Mouse (Mus musculus): Measurements from ENCODE around the gene Sdk2. TPM values are rescaled to one million over a fixed set of nuclear protein-coding genes. Genes with fewer than 3 reads are reported as not detected.

Gene Sdk2
- total RNA-seq, 1 experiment from 2014 or later, result not detected

- peak; percentile 84 for ATAC-seq (ENCODE audit: extremely low read depth, insufficient number of reproducible peaks, low FRiP score, poor library complexity, severe bottlenecking)
Observed at GRCm38 (mm10) chr11:113810638-113811545, 256.0 kb downstream of the Sdk2 start.

- ATAC-seq (ENCODE audit: extremely low read depth, insufficient number of reproducible peaks, low FRiP score, poor library complexity, severe bottlenecking), result no peak
Observed at GRCm38 (mm10) chr11:113807086-113807485, 259.8 kb downstream of the Sdk2 start.

- ATAC-seq (ENCODE audit: extremely low read depth, insufficient number of reproducible peaks, low FRiP score, poor library complexity, severe bottlenecking), result no peak
Observed at GRCm38 (mm10) chr11:113806382-113807077, 260.3 kb downstream of the Sdk2 start.

- no peak for ATAC-seq (ENCODE audit: extremely low read depth, insufficient number of reproducible peaks, low FRiP score, poor library complexity, severe bottlenecking)
Observed at GRCm38 (mm10) chr11:113805974-113806373, 260.9 kb downstream of the Sdk2 start.

GRCm38 (mm10) chr11:113803321-113803941, 263.4 kb downstream of the Sdk2 start:
- peak; percentile 25; the same call in 1 of the 2 replicates for ATAC-seq (ENCODE audit: extremely low read depth, insufficient number of reproducible peaks, low FRiP score, poor library complexity, severe bottlenecking)

GRCm38 (mm10) chr11:113802456-113802855, 264.4 kb downstream of the Sdk2 start:
- peak; percentile 5; the same call in 1 of the 2 replicates for ATAC-seq (ENCODE audit: extremely low read depth, insufficient number of reproducible peaks, low FRiP score, poor library complexity, severe bottlenecking)

GRCm38 (mm10) chr11:113800026-113800425, 266.8 kb downstream of the Sdk2 start:
- ATAC-seq (ENCODE audit: extremely low read depth, insufficient number of reproducible peaks, low FRiP score, poor library complexity, severe bottlenecking), result no peak

GRCm38 (mm10) chr11:113799041-113799447, 267.8 kb downstream of the Sdk2 start:
- ATAC-seq (ENCODE audit: extremely low read depth, insufficient number of reproducible peaks, low FRiP score, poor library complexity, severe bottlenecking), result no peak

- no peak for ATAC-seq (ENCODE audit: extremely low read depth, insufficient number of reproducible peaks, low FRiP score, poor library complexity, severe bottlenecking)
Observed at GRCm38 (mm10) chr11:113798011-113798410, 268.8 kb downstream of the Sdk2 start.

- ATAC-seq (ENCODE audit: extremely low read depth, insufficient number of reproducible peaks, low FRiP score, poor library complexity, severe bottlenecking), result no peak
Observed at GRCm38 (mm10) chr11:113797014-113797983, 269.5 kb downstream of the Sdk2 start.

- ATAC-seq (ENCODE audit: extremely low read depth, insufficient number of reproducible peaks, low FRiP score, poor library complexity, severe bottlenecking), result no peak
Observed at GRCm38 (mm10) chr11:113795846-113796245, 271.0 kb downstream of the Sdk2 start.

- no peak for ATAC-seq (ENCODE audit: extremely low read depth, insufficient number of reproducible peaks, low FRiP score, poor library complexity, severe bottlenecking)
Observed at GRCm38 (mm10) chr11:113791357-113792215, 275.3 kb downstream of the Sdk2 start.

- no peak for ATAC-seq (ENCODE audit: extremely low read depth, insufficient number of reproducible peaks, low FRiP score, poor library complexity, severe bottlenecking)
Observed at GRCm38 (mm10) chr11:113789101-113789500, 277.7 kb downstream of the Sdk2 start.

- ATAC-seq (ENCODE audit: extremely low read depth, insufficient number of reproducible peaks, low FRiP score, poor library complexity, severe bottlenecking), result peak; percentile 72
Observed at GRCm38 (mm10) chr11:113788183-113788789, 278.6 kb downstream of the Sdk2 start.

GRCm38 (mm10) chr11:113787432-113788182, 279.2 kb downstream of the Sdk2 start:
- ATAC-seq (ENCODE audit: extremely low read depth, insufficient number of reproducible peaks, low FRiP score, poor library complexity, severe bottlenecking), result no peak

- peak; percentile 11; the same call in 1 of the 2 replicates for ATAC-seq (ENCODE audit: extremely low read depth, insufficient number of reproducible peaks, low FRiP score, poor library complexity, severe bottlenecking)
Observed at GRCm38 (mm10) chr11:113787009-113787408, 279.8 kb downstream of the Sdk2 start.

Measured in neutrophil, adult 5-6 weeks (primary cell).